Mouse (Mus musculus): ENCODE measurements around the gene Kcne2. TPM values are rescaled to one million over a fixed set of nuclear protein-coding genes. Genes with fewer than 3 reads are reported as not detected.

The Kcne2 gene
- polyA plus RNA-seq, 1 experiment from 2014 or later = 47.5 TPM

GRCm38 (mm10) chr16:92327911-92328310, 35.7 kb downstream of the Kcne2 start:
- TF ChIP-seq EP300 (IDR thresholded peaks at IDR 0.05) = no peak
- TF ChIP-seq CTCF (IDR thresholded peaks at IDR 0.05) = no peak
- Histone ChIP-seq H3K9me3 (ENCODE audit: low read length) (no peaks in the 10 kb centered on the region), H3K4me3 (ENCODE audit: low read depth, low read length) (no peak overlapping the region), H3K36me3 (ENCODE audit: insufficient read depth, low read length) (no peaks in the 10 kb centered on the region), H3K4me2 (replicated peaks; ENCODE audit: low read depth, low read length) (no peak overlapping the region), H3K27me3 (replicated peaks; ENCODE audit: insufficient read depth, low read length) (no peaks in the 10 kb centered on the region), H3K4me1 (ENCODE audit: insufficient read depth, low read depth, low read length) (no peaks in the 10 kb centered on the region), H3K27ac (ENCODE audit: low read length) (no peak overlapping the region), H3K9ac (replicated peaks; ENCODE audit: low read depth) (no peak overlapping the region)
- 84% methylated on average over 10 of the region's 10 CpGs for WGBS
- no peak for ATAC-seq
- DNase-seq (ENCODE audit: low spot score) = no peak

GRCm38 (mm10) chr16:92330966-92331365, 38.8 kb downstream of the Kcne2 start:
- Histone ChIP-seq H3K4me3 (ENCODE audit: low read depth, low read length) (no peak overlapping the region), H3K9ac (replicated peaks; ENCODE audit: low read depth) (no peak overlapping the region), H3K27ac (ENCODE audit: low read length) (no peak overlapping the region), H3K9me3 (ENCODE audit: low read length) (no peaks in the 10 kb centered on the region), H3K4me2 (replicated peaks; ENCODE audit: low read depth, low read length) (no peak overlapping the region), H3K27me3 (replicated peaks; ENCODE audit: insufficient read depth, low read length) (no peaks in the 10 kb centered on the region), H3K4me1 (ENCODE audit: insufficient read depth, low read depth, low read length) (no peaks in the 10 kb centered on the region), H3K36me3 (ENCODE audit: insufficient read depth, low read length) (no peaks in the 10 kb centered on the region)
- DNase-seq (ENCODE audit: low spot score) (no peak), ATAC-seq (no peak; the same call in 1 of the 2 replicates)
- WGBS = 74% methylated on average over 5 of the region's 5 CpGs
- no peak for TF ChIP-seq CTCF (IDR thresholded peaks at IDR 0.05)
- no peak for TF ChIP-seq EP300 (IDR thresholded peaks at IDR 0.05)

GRCm38 (mm10) chr16:92334600-92334999, 42.4 kb downstream of the Kcne2 start:
- DNase-seq (ENCODE audit: low spot score) (no peak), ATAC-seq (no peak)
- Histone ChIP-seq H3K36me3 (ENCODE audit: insufficient read depth, low read length) (no peaks in the 10 kb centered on the region), H3K4me1 (ENCODE audit: insufficient read depth, low read depth, low read length) (no peaks in the 10 kb centered on the region), H3K27me3 (replicated peaks; ENCODE audit: insufficient read depth, low read length) (no peaks in the 10 kb centered on the region), H3K4me2 (replicated peaks; ENCODE audit: low read depth, low read length) (no peak overlapping the region), H3K9ac (replicated peaks; ENCODE audit: low read depth) (no peak overlapping the region), H3K27ac (ENCODE audit: low read length) (no peak overlapping the region), H3K4me3 (ENCODE audit: low read depth, low read length) (no peak overlapping the region), H3K9me3 (ENCODE audit: low read length) (no peaks in the 10 kb centered on the region)
- 50% methylated on average over 9 of the region's 9 CpGs for WGBS
- TF ChIP-seq EP300 (IDR thresholded peaks at IDR 0.05) (no peak), CTCF (IDR thresholded peaks at IDR 0.05) (peak; percentile 30)

- DNase-seq (ENCODE audit: low spot score) (peak; percentile 89), ATAC-seq (peak; percentile 69)
- no peak overlapping the region for H3K9ac ChIP-seq (replicated peaks; ENCODE audit: low read depth)
- WGBS = 1% methylated on average over 9 of the region's 9 CpGs
- H3K4me3 ChIP-seq (ENCODE audit: low read depth, low read length) = no peak overlapping the region
- H3K4me2 ChIP-seq (replicated peaks; ENCODE audit: low read depth, low read length) = no peak overlapping the region
- no peak overlapping the region for H3K27ac ChIP-seq (ENCODE audit: low read length)
- no peaks in the 10 kb centered on the region for H3K36me3 ChIP-seq (ENCODE audit: insufficient read depth, low read length)
- H3K27me3 ChIP-seq (replicated peaks; ENCODE audit: insufficient read depth, low read length) = no peaks in the 10 kb centered on the region
- no peaks in the 10 kb centered on the region for H3K9me3 ChIP-seq (ENCODE audit: low read length)
- TF ChIP-seq EP300 (IDR thresholded peaks at IDR 0.05) (no peak), CTCF (IDR thresholded peaks at IDR 0.05) (peak; percentile 97)
- no peaks in the 10 kb centered on the region for H3K4me1 ChIP-seq (ENCODE audit: insufficient read depth, low read depth, low read length)
Measured at GRCm38 (mm10) chr16:92336280-92336679, 44.1 kb downstream of the Kcne2 start.

- H3K9ac ChIP-seq (replicated peaks; ENCODE audit: low read depth) = no peak overlapping the region
- ATAC-seq (peak; percentile 50; the same call in 1 of the 2 replicates), DNase-seq (ENCODE audit: low spot score) (peak; percentile 83)
- 19% methylated on average over 27 of the region's 27 CpGs for WGBS
- H3K4me1 ChIP-seq (ENCODE audit: insufficient read depth, low read depth, low read length) = no peaks in the 10 kb centered on the region
- TF ChIP-seq CTCF (IDR thresholded peaks at IDR 0.05) (peak; percentile 86), EP300 (IDR thresholded peaks at IDR 0.05) (no peak)
- no peaks in the 10 kb centered on the region for H3K9me3 ChIP-seq (ENCODE audit: low read length)
- H3K4me3 ChIP-seq (ENCODE audit: low read depth, low read length) = no peak overlapping the region
- H3K27me3 ChIP-seq (replicated peaks; ENCODE audit: insufficient read depth, low read length) = no peaks in the 10 kb centered on the region
- H3K27ac ChIP-seq (ENCODE audit: low read length) = no peak overlapping the region
- H3K4me2 ChIP-seq (replicated peaks; ENCODE audit: low read depth, low read length) = peak overlapping the region; percentile 46
- H3K36me3 ChIP-seq (ENCODE audit: insufficient read depth, low read length) = no peaks in the 10 kb centered on the region
Measured at GRCm38 (mm10) chr16:92340612-92341511, 48.7 kb downstream of the Kcne2 start.

GRCm38 (mm10) chr16:92345177-92345576, 53.0 kb downstream of the Kcne2 start:
- TF ChIP-seq CTCF (IDR thresholded peaks at IDR 0.05) (no peak), EP300 (IDR thresholded peaks at IDR 0.05) (no peak)
- no peaks in the 10 kb centered on the region for H3K9me3 ChIP-seq (ENCODE audit: low read length)
- H3K27me3 ChIP-seq (replicated peaks; ENCODE audit: insufficient read depth, low read length) = no peaks in the 10 kb centered on the region
- peaks cover 4% of the 10 kb centered on the region; the same call in 1 of the 2 replicates for H3K4me1 ChIP-seq (ENCODE audit: insufficient read depth, low read depth, low read length)
- DNase-seq (ENCODE audit: low spot score) (peak; percentile 71), ATAC-seq (peak; percentile 46)
- H3K9ac ChIP-seq (replicated peaks; ENCODE audit: low read depth) = no peak overlapping the region
- no peak overlapping the region for H3K4me3 ChIP-seq (ENCODE audit: low read depth, low read length)
- no peak overlapping the region for H3K27ac ChIP-seq (ENCODE audit: low read length)
- no peaks in the 10 kb centered on the region for H3K36me3 ChIP-seq (ENCODE audit: insufficient read depth, low read length)
- H3K4me2 ChIP-seq (replicated peaks; ENCODE audit: low read depth, low read length) = no peak overlapping the region
- 23% methylated on average over 11 of the region's 11 CpGs for WGBS

Measured in lung, postnatal 0 days (tissue).